Mouse (Mus musculus) ES-Bruce4 (cell line): ENCODE measurements around the gene Dot1l.

Source experiments
- CTCF ChIP-seq: IDR thresholded peaks from one replicate; pipeline ENCODE4 v1.8.1; 2011; ENCODE audit warnings: low read depth, low read length
- EP300 ChIP-seq: IDR thresholded peaks from 2 replicates; pipeline ENCODE4 v1.6.1; 2011; ENCODE audit warnings: low read depth, low read length; ENCODE audit not compliant: insufficient read depth
- POLR2A ChIP-seq: IDR thresholded peaks from one replicate; pipeline ENCODE4 v1.8.1; 2011; ENCODE audit warnings: low read length; ENCODE audit not compliant: insufficient read depth

GRCm38 (mm10) chr10:80710834-80711233 is 44.2 kb upstream of the Dot1l start:
- TF ChIP-seq POLR2A, result no peak
- no peak for TF ChIP-seq CTCF
- no peak for TF ChIP-seq EP300
